Mouse (Mus musculus): ENCODE results near the gene Cd151. TPM values are rescaled to one million over a fixed set of nuclear protein-coding genes. Genes with fewer than 3 reads are reported as not detected.

Cd151 gene
- total and polyA plus RNA-seq, 2 experiments from 2014 or later, result 16.1 to 79.4 TPM

DNA sequence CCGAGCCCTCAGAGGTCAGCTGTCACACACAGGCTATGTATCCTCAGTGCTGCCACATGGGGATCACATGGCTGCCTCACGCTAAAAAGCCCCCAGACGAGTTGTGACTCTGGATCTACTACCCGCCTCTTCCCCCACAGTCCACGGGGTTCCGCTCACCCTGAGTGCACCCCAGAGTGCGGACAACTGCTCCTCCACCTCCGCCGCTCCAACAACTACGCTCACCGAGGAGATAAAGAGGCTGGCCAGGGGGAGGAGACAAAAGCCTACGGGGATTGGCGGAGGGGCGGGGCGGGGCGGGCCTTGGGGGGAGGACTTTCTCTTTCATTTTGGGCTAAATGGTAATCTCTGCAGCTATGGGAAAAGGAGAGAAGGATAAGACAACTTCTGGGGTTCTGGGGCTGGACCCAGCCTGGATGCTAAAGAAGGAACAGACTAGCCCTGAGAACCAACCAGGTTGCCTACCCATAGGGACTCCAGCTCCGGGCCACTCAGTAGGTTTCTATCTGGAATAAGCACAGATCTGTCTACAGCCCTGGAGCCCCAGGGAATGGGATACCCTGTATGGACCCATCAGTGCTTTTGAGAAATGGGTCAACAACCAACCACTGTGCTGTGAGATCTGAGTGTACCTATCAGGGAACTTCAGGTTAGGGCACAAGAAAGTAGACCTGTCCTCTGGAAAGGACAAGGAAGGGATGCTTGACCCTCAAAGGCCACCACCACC, 31.9 kb upstream of the Cd151 start:
- peak overlapping the region; percentile 56 for H3K9ac ChIP-seq (replicated peaks; ENCODE audit: low read length)
- H3K4me1 ChIP-seq (ENCODE audit: insufficient read depth, low read length), result peaks cover 27% of the 10 kb centered on the region
- H3K36me3 ChIP-seq (ENCODE audit: insufficient read depth, low read length), result peaks cover 16% of the 10 kb centered on the region; the same call in 1 of the 2 replicates
- DNase-seq (ENCODE audit: low spot score) (peak; percentile 64), ATAC-seq (peak; percentile 10; the same call in 1 of the 2 replicates)
- peak overlapping the region; percentile 90 for H3K4me2 ChIP-seq (ENCODE audit: low read depth, low read length)
- H3K4me3 ChIP-seq (ENCODE audit: low read length), result peak overlapping the region; percentile 48
- no peaks in the 10 kb centered on the region for H3K27me3 ChIP-seq (ENCODE audit: insufficient read depth, low read length)
- no peaks in the 10 kb centered on the region for H3K9me3 ChIP-seq (ENCODE audit: low read length)
- no peak for TF ChIP-seq CTCF (IDR thresholded peaks at IDR 0.05; ENCODE audit: low read depth)
- WGBS, result 3% methylated on average over 17 of the region's 17 CpGs
- H3K27ac ChIP-seq, result peak overlapping the region; percentile 79

DNA sequence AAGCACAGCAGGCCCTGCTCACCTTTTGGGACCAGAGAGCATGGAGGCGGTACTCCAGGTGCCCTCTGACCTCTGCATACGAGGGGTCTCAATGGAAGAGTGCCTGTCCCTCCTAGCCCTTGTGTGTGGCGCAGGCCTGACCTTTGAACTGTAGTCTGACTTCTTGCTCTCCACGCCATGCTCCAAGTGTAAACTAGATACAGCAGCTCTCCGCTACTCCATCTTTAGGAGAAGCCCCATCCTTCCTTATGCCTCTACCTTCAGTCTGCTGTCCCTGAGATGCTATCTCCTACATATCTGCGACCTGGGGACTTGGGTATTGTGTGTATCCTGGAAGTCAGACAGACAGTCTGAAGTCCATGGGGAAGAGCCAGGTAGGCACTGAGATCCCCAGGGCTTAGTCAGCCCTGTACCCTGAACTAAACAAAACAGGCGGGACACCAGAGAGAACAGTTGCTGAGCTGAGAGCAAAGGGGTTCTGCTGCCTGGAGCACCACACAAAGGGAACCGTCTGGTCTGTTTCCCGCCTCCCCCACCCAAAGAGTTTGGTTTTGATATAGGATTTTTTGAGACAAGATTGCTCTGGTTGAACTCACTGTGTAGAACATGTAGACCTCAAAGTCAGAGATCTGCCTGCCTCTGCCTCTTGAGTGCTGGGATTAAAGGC, 31.2 kb upstream of the Cd151 start:
- Histone ChIP-seq H3K27me3 (ENCODE audit: insufficient read depth, low read length) (no peaks in the 10 kb centered on the region), H3K4me2 (ENCODE audit: low read depth, low read length) (peak overlapping the region; percentile 90), H3K9ac (replicated peaks; ENCODE audit: low read length) (peak overlapping the region; percentile 56; the same call in 1 of the 2 replicates), H3K4me1 (ENCODE audit: insufficient read depth, low read length) (peaks cover 27% of the 10 kb centered on the region), H3K36me3 (ENCODE audit: insufficient read depth, low read length) (peaks cover 12% of the 10 kb centered on the region; the same call in 1 of the 2 replicates), H3K4me3 (ENCODE audit: low read length) (no peak overlapping the region), H3K9me3 (ENCODE audit: low read length) (no peaks in the 10 kb centered on the region), H3K27ac (peak overlapping the region; percentile 79; the same call in 1 of the 2 replicates)
- no peak for TF ChIP-seq CTCF (IDR thresholded peaks at IDR 0.05; ENCODE audit: low read depth)
- no peak for DNase-seq (ENCODE audit: low spot score)
- no peak for ATAC-seq
- 72% methylated on average over 9 of the region's 9 CpGs for WGBS

DNA sequence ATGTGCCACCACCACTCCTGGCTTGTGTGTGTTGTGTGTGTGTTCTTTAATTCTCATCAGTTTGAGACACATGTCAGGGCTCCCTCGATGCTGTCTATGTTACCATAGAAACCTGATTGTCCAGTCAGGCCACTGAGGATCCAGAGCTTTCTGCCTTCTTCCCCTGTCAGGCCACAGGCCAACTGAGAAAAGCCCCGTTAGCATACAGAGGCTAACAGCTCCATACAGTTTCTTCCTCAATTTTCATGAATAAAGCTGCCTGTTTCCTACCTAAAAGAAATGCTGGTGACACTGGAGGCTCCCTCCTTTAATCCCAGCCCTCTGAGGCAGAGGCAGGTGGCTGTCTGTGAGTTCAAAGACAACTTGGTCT, 30.7 kb upstream of the Cd151 start:
- Histone ChIP-seq H3K27ac (peak overlapping the region; percentile 80), H3K4me1 (ENCODE audit: insufficient read depth, low read length) (peaks cover 27% of the 10 kb centered on the region)
- 26% methylated on average over 2 of the region's 2 CpGs for WGBS

DNA sequence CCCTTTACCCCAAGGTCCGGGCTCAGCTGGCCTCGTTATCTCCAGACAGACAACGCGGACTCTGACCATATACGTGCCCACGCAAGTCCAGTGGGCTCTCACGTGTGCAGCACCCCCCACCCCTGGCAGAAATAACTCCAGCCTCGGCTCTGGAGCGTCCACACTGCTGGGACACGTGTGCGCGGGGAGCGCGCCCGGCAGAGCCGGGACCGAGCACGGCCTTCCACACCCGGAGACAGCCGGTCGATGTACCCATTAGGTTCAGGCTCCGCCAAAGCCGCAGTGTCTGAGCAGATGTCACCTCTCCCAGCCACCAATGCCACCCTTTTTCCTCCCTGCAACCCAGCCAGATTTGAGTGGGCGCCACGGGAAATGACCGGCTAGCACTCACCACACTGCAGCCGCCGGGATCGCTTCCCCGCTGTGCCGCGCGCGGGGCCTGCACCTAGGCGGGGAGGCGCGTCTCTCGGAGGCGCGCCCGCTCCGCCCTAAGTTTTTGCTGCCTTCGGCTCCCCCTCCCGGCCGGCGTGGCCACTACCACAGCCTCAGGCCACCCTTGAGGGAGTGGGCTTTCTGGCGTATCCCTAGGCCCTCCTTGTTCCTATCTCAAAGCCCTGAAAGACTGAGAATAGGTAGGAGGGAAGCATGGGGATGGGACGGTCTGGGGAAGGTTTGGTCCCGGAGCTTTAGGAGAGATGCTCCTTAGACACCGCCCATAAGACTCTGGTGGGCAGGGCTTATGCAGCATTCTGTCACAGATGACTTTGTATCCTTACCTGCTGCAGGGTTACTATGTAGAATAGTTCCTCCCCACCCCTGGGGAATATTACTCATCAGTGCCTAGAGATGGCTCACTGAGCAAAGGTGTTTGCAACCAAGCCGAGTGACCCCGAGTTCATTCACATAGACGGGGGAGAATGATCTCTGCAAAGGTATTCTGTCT, 29.7 kb upstream of the Cd151 start, which contains the start of gene Slc25a22:
Gene Slc25a22 (minus strand): TSS at position 715 of the 943 bp plus-strand sequence.
- peak; percentile 92 for DNase-seq (ENCODE audit: low spot score)
- H3K4me1 ChIP-seq (ENCODE audit: insufficient read depth, low read length), result peaks cover 27% of the 10 kb centered on the region

More for the DNA sequence above, 30.7 kb upstream of the Cd151 start:
- no peak for TF ChIP-seq CTCF (IDR thresholded peaks at IDR 0.05; ENCODE audit: low read depth)
- no peaks in the 10 kb centered on the region for H3K27me3 ChIP-seq (ENCODE audit: insufficient read depth, low read length)
- H3K4me3 ChIP-seq (ENCODE audit: low read length), result peak overlapping the region; percentile 51
- peak overlapping the region; percentile 70; the same call in 1 of the 2 replicates for H3K9ac ChIP-seq (replicated peaks; ENCODE audit: low read length)
- peak overlapping the region; percentile 90 for H3K4me2 ChIP-seq (ENCODE audit: low read depth, low read length)
- no peak for ATAC-seq
- no peak for DNase-seq (ENCODE audit: low spot score)
- H3K9me3 ChIP-seq (ENCODE audit: low read length), result no peaks in the 10 kb centered on the region
- H3K36me3 ChIP-seq (ENCODE audit: insufficient read depth, low read length), result peaks cover 8% of the 10 kb centered on the region; the same call in 1 of the 2 replicates

DNA sequence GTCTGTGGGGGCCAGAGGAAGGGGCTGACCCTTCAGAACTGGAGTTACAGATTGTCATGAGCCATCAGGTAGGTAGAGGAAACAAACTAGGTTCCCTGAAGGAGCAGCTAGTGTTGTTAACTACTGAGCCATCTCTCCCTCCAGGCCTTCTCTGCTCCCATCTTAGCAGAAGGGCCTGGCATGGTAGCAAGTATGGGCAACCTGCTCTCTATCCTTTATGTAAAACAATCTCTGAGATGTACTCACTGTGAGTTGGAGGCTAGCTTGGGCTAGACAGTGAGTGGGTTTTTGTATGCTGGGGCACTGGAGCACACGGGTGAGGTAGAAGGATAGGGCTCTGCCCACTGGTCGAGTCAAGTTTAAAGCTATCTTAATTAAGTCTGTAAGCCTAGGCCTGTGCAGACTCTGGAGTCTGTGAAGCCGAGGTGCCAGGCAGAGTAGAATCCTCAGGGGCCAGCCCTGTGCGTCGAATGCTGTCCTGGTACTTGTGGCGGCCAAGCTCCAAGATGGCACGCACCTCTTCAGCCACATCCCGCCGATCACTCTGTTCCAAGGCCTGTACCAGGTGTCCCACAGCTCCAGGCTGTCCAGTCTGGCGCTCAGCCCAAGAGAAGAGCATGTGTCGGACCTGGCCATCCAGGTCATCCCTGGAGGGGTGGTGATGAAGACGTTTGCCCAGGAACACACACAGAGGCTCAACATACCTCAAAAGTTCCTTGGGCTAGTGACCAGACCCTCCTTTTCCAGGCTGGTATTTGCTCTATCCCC, 28.8 kb upstream of the Cd151 start:
- H3K36me3 ChIP-seq (ENCODE audit: insufficient read depth, low read length), result no peaks in the 10 kb centered on the region
- peak overlapping the region; percentile 80; the same call in 1 of the 2 replicates for H3K27ac ChIP-seq
- no peaks in the 10 kb centered on the region for H3K27me3 ChIP-seq (ENCODE audit: insufficient read depth, low read length)
- H3K9me3 ChIP-seq (ENCODE audit: low read length), result no peaks in the 10 kb centered on the region
- TF ChIP-seq CTCF (IDR thresholded peaks at IDR 0.05; ENCODE audit: low read depth), result no peak
- H3K4me2 ChIP-seq (ENCODE audit: low read depth, low read length), result peak overlapping the region; percentile 90; the same call in 1 of the 2 replicates
- ATAC-seq (no peak), DNase-seq (ENCODE audit: low spot score) (no peak)
- 86% methylated on average over 12 of the region's 12 CpGs for WGBS
- H3K4me3 ChIP-seq (ENCODE audit: low read length), result no peak overlapping the region
- H3K4me1 ChIP-seq (ENCODE audit: insufficient read depth, low read length), result peaks cover 25% of the 10 kb centered on the region
- peak overlapping the region; percentile 70; the same call in 1 of the 2 replicates for H3K9ac ChIP-seq (replicated peaks; ENCODE audit: low read length)

More for the DNA sequence above, 29.7 kb upstream of the Cd151 start, which contains the start of gene Slc25a22:
- ATAC-seq, result peak; percentile 84
- Histone ChIP-seq H3K36me3 (ENCODE audit: insufficient read depth, low read length) (no peaks in the 10 kb centered on the region; the same call in 1 of the 2 replicates), H3K27me3 (ENCODE audit: insufficient read depth, low read length) (no peaks in the 10 kb centered on the region), H3K4me3 (ENCODE audit: low read length) (peak within 1 kb of the TSS; percentile 51), H3K27ac (peak within 1 kb of the TSS; percentile 80), H3K4me2 (ENCODE audit: low read depth, low read length) (peak within 1 kb of the TSS; percentile 90), H3K9me3 (ENCODE audit: low read length) (no peaks in the 10 kb centered on the region), H3K9ac (replicated peaks; ENCODE audit: low read length) (peak within 1 kb of the TSS; percentile 70)
- 5% methylated on average over 53 of the region's 53 CpGs for WGBS
- peak; percentile 69 for TF ChIP-seq CTCF (IDR thresholded peaks at IDR 0.05; ENCODE audit: low read depth)
